Mouse (Mus musculus) neural tube, embryonic 14.5 days (tissue): ENCODE measurements around the gene Kif2c. TPM values are rescaled to one million over a fixed set of nuclear protein-coding genes. Genes with fewer than 3 reads are reported as not detected.
A peak's percentile ranks its signal among the peaks of the same experiment; 100 is the strongest.

Source experiments
- ATAC-seq: fragments of 200-750 bp; cut with Nextera tagmentation; 2 replicates; pipeline ENCODE4 v1.8.0; 2017; ENCODE audit warnings: low read depth, mild to moderate bottlenecking, moderate TSS enrichment, moderate library complexity
- H3K27ac ChIP-seq: fragments of 300-500 bp; sonication (generic); 2 replicates; pipeline ENCODE4 v1.5.1; 2014; ENCODE audit warnings: low read depth, mild to moderate bottlenecking, control low read depth, low read length, moderate library complexity, mixed read lengths
- H3K27me3 ChIP-seq: fragments of 300-500 bp; sonication (generic); 2 replicates; pipeline ENCODE4 v1.6.1; 2014; ENCODE audit warnings: low read length; ENCODE audit not compliant: control insufficient read depth, insufficient read depth
- H3K36me3 ChIP-seq: fragments of 300-500 bp; sonication (generic); 2 replicates; pipeline ENCODE4 v1.6.1; 2014; ENCODE audit warnings: low read length, mixed read lengths; ENCODE audit not compliant: control insufficient read depth, insufficient read depth
- H3K4me1 ChIP-seq: fragments of 300-500 bp; sonication (generic); 2 replicates; pipeline ENCODE4 v1.6.1; 2014; ENCODE audit warnings: low read length; ENCODE audit not compliant: control insufficient read depth, insufficient read depth
- H3K4me2 ChIP-seq: fragments of 300-500 bp; sonication (generic); 2 replicates; pipeline ENCODE4 v1.6.1; 2014; ENCODE audit warnings: mild to moderate bottlenecking, low read depth, low read length, control low read depth
- H3K4me3 ChIP-seq: fragments of 300-500 bp; sonication (generic); 2 replicates; pipeline ENCODE4 v1.5.1; 2014; ENCODE audit warnings: low read depth, low read length, control low read depth, mixed read lengths
- H3K9ac ChIP-seq: fragments of 300-500 bp; sonication (generic); replicated peaks from 2 replicates; pipeline ENCODE4 v1.6.1; 2014; ENCODE audit warnings: low read depth, mild to moderate bottlenecking, control low read depth, low read length, mixed read lengths
- H3K9me3 ChIP-seq: fragments of 300-500 bp; sonication (generic); 2 replicates; pipeline ENCODE4 v1.6.1; 2016; ENCODE audit warnings: low read length; ENCODE audit not compliant: control insufficient read depth
- WGBS: fragments of 180-500 bp; shearing (Covaris S2); extraction: QIAGEN DNeasy Blood & Tissue Kit; methylation state at CpG from one replicate; pipeline ENCODE4 v1.1.7; 2014; 5-methylcytosine and 5-hydroxymethylcytosine counted together
- polyA plus RNA-seq: library from polyadenylated mRNA; unstranded; fragments of >200 nt; fragmentation: Nextera tagmentation; extraction: Ambion mirVana; gene quantifications from 2 replicates; pipeline ENCODE4 v1.2.1, GENCODE M21; 2014

The Kif2c gene
- polyA plus RNA-seq, 1 experiment from 2014 or later, result 3.5 TPM

GRCm38 (mm10) chr4:117146176-117146575 lies 36.3 kb downstream of the Kif2c start:
- 30% methylated on average over 15 of the region's 15 CpGs for WGBS

GRCm38 (mm10) chr4:117145248-117145647 lies 37.2 kb downstream of the Kif2c start:
- 97% methylated on average over 13 of the region's 13 CpGs for WGBS
- Histone ChIP-seq H3K9ac (no peak overlapping the region), H3K36me3 (peaks cover under 1% of the 10 kb centered on the region), H3K27me3 (no peaks in the 10 kb centered on the region), H3K4me2 (no peak overlapping the region), H3K4me1 (no peaks in the 10 kb centered on the region), H3K4me3 (no peak overlapping the region), H3K9me3 (no peaks in the 10 kb centered on the region), H3K27ac (no peak overlapping the region)
- ATAC-seq, result no peak

More at GRCm38 (mm10) chr4:117146176-117146575, 36.3 kb downstream of the Kif2c start:
- Histone ChIP-seq H3K36me3 (peaks cover 10% of the 10 kb centered on the region), H3K4me3 (no peak overlapping the region), H3K4me1 (no peaks in the 10 kb centered on the region), H3K27me3 (no peaks in the 10 kb centered on the region), H3K9me3 (no peaks in the 10 kb centered on the region), H3K9ac (no peak overlapping the region), H3K27ac (no peak overlapping the region), H3K4me2 (no peak overlapping the region)
- no peak for ATAC-seq

- no peaks in the 10 kb centered on the region for H3K9me3 ChIP-seq
- H3K27ac ChIP-seq, result no peak overlapping the region
- ATAC-seq, result no peak
- H3K4me3 ChIP-seq, result no peak overlapping the region
- H3K4me1 ChIP-seq, result no peaks in the 10 kb centered on the region
- H3K4me2 ChIP-seq, result no peak overlapping the region
- H3K27me3 ChIP-seq, result no peaks in the 10 kb centered on the region
- H3K9ac ChIP-seq, result no peak overlapping the region
- H3K36me3 ChIP-seq, result no peaks in the 10 kb centered on the region
- WGBS, result 56% methylated on average over 7 of the region's 7 CpGs
These were observed 39.4 kb downstream of the Kif2c start for GRCm38 (mm10) chr4:117143023-117143422.

- Histone ChIP-seq H3K27ac (no peak overlapping the region), H3K9ac (no peak overlapping the region), H3K4me1 (no peaks in the 10 kb centered on the region), H3K4me2 (no peak overlapping the region), H3K36me3 (no peaks in the 10 kb centered on the region), H3K4me3 (no peak overlapping the region), H3K9me3 (no peaks in the 10 kb centered on the region), H3K27me3 (no peaks in the 10 kb centered on the region)
- whole genome bisulfite sequencing, result 37% methylated on average over 4 of the region's 4 CpGs
- ATAC-seq, result no peak
These were observed 41.8 kb downstream of the Kif2c start for GRCm38 (mm10) chr4:117140613-117141012.

- no peak overlapping the region for H3K4me2 ChIP-seq
- H3K27me3 ChIP-seq, result no peaks in the 10 kb centered on the region
- no peak overlapping the region for H3K9ac ChIP-seq
- 4% methylated on average over 2 of the region's 2 CpGs for WGBS
- ATAC-seq, result no peak
- no peaks in the 10 kb centered on the region for H3K4me1 ChIP-seq
- H3K27ac ChIP-seq, result no peak overlapping the region
- H3K4me3 ChIP-seq, result no peak overlapping the region
- H3K9me3 ChIP-seq, result no peaks in the 10 kb centered on the region
- no peaks in the 10 kb centered on the region for H3K36me3 ChIP-seq
These were observed 43.2 kb downstream of the Kif2c start for GRCm38 (mm10) chr4:117139217-117139612.

GRCm38 (mm10) chr4:117138295-117139216 lies 43.9 kb downstream of the Kif2c start:
- 73% methylated on average over 16 of the region's 17 CpGs for WGBS

GRCm38 (mm10) chr4:117136034-117136433 lies 46.4 kb downstream of the Kif2c start:
- Histone ChIP-seq H3K9me3 (no peaks in the 10 kb centered on the region), H3K27me3 (no peaks in the 10 kb centered on the region), H3K36me3 (no peaks in the 10 kb centered on the region), H3K4me1 (peaks cover 14% of the 10 kb centered on the region), H3K9ac (no peak overlapping the region), H3K4me3 (no peak overlapping the region), H3K27ac (no peak overlapping the region), H3K4me2 (no peak overlapping the region)
- no peak for ATAC-seq
- 39% methylated on average over 8 of the region's 8 CpGs for WGBS

More at GRCm38 (mm10) chr4:117138295-117139216, 43.9 kb downstream of the Kif2c start:
- Histone ChIP-seq H3K4me2 (no peak overlapping the region), H3K4me3 (no peak overlapping the region), H3K27me3 (no peaks in the 10 kb centered on the region), H3K4me1 (no peaks in the 10 kb centered on the region), H3K36me3 (no peaks in the 10 kb centered on the region), H3K9me3 (no peaks in the 10 kb centered on the region), H3K27ac (no peak overlapping the region), H3K9ac (no peak overlapping the region)
- no peak for ATAC-seq

- ATAC-seq, result no peak
- peak overlapping the region; percentile 68; the same call in 1 of the 2 replicates for H3K4me2 ChIP-seq
- H3K27me3 ChIP-seq, result no peaks in the 10 kb centered on the region
- H3K36me3 ChIP-seq, result no peaks in the 10 kb centered on the region
- 35% methylated on average over 2 of the region's 2 CpGs for WGBS
- peaks cover 14% of the 10 kb centered on the region for H3K4me1 ChIP-seq
- H3K9me3 ChIP-seq, result no peaks in the 10 kb centered on the region
- H3K4me3 ChIP-seq, result no peak overlapping the region
- H3K27ac ChIP-seq, result no peak overlapping the region
- no peak overlapping the region for H3K9ac ChIP-seq
These were observed 47.8 kb downstream of the Kif2c start for GRCm38 (mm10) chr4:117134601-117134995.

GRCm38 (mm10) chr4:117133817-117134600 lies 48.4 kb downstream of the Kif2c start, which contains the start of gene Plk3:
TSS of gene Plk3 (minus strand) at chr4:117133963.
- peak within 1 kb of the TSS; percentile 83 for H3K9ac ChIP-seq
- WGBS, result 1% methylated on average over 42 of the region's 48 CpGs
- H3K4me3 ChIP-seq, result peak within 1 kb of the TSS; percentile 81
- no peaks in the 10 kb centered on the region for H3K27me3 ChIP-seq
- ATAC-seq, result peak; percentile 93
- peak within 1 kb of the TSS; percentile 80 for H3K27ac ChIP-seq
- H3K4me1 ChIP-seq, result peaks cover 14% of the 10 kb centered on the region
- 0 out of 2 replicates have a peak, but pooled peaks cover 2% of the 10 kb centered on the region for H3K36me3 ChIP-seq
- no peaks in the 10 kb centered on the region for H3K9me3 ChIP-seq
- peak within 1 kb of the TSS; percentile 68 for H3K4me2 ChIP-seq
